Mouse (Mus musculus) pancreas, adult 10 weeks (tissue): Measurements from ENCODE around the gene Mturn. TPM values are rescaled to one million over a fixed set of nuclear protein-coding genes. Genes with fewer than 3 reads are reported as not detected.

Experiments
- polyA plus RNA-seq: library from polyadenylated mRNA; stranded (reverse); fragments of 350-450 nt; fragmentation: Illumina TruSeq; extraction: RNeasy Lipid Tissue Mini Kit (QIAGEN cat#74804); gene quantifications from one replicate; pipeline ENCODE4 v1.2.3, GENCODE M21; 2015; ENCODE audit warnings: low read depth, low replicate concordance; ENCODE audit not compliant: insufficient read depth

The Mturn gene
- polyA plus RNA-seq: 6.9 TPM

GRCm38 (mm10) chr6:54680891-54681745 lies at the start of gene Mturn:
Mturn (plus strand) TSS chr6:54681624.

Other genes with a start within 250 kb of the Mturn start
- 2.5 TPM for gene Scrn1, start 115.1 kb upstream of the Mturn start, polyA plus RNA-seq
- 2.0 TPM for gene Plekha8, start 86.5 kb upstream of the Mturn start, polyA plus RNA-seq
- gene Fkbp14, start 84.3 kb upstream of the Mturn start, polyA plus RNA-seq: 4.2 TPM
- gene Znrf2, start 135.3 kb downstream of the Mturn start, polyA plus RNA-seq: 3.4 TPM